Mouse (Mus musculus): ENCODE measurements around the gene Six5. TPM values are rescaled to one million over a fixed set of nuclear protein-coding genes. Genes with fewer than 3 reads are reported as not detected.

Six5 gene
- 7.6 and 7.9 TPM in 2 replicates for polyA plus RNA-seq (2015; fragmentation: Nextera tagmentation; extraction: Ambion mirVana)

DNA sequence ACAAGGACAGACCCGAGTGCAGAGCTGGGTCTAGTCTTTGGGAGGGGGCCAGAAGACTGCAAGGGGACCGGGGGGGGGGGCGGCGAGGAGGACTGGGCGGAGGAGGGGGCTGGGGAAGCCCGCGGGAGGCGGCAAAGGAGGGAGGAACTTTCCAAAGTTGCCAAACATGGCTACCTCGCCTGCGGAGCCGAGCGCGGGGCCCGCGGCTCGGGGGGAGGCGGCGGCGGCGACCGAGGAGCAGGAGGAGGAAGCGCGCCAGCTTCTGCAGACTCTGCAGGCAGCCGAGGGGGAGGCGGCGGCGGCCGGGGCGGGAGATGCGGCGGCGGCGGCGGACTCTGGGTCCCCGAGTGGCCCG is at the start of gene Six5:
Gene Six5, plus strand, starts transcription at position 124 of the 355 bp plus-strand sequence.
- no peak for DNase-seq (ENCODE audit: low spot score)
- Histone ChIP-seq H3K4me3 (replicated peaks; ENCODE audit: low read depth, low read length) (peak within 1 kb of the TSS; percentile 76), H3K27me3 (ENCODE audit: insufficient read depth, low read length) (no peaks in the 10 kb centered on the region), H3K36me3 (ENCODE audit: insufficient read depth, low read length) (0 out of 2 replicates have a peak, but pooled peaks cover 4% of the 10 kb centered on the region), H3K27ac (peak within 1 kb of the TSS; percentile 96), H3K4me2 (ENCODE audit: low read length) (peak within 1 kb of the TSS; percentile 92), H3K4me1 (replicated peaks; ENCODE audit: insufficient read depth, low read length) (peaks cover 20% of the 10 kb centered on the region), H3K9me3 (replicated peaks; ENCODE audit: low read length) (no peaks in the 10 kb centered on the region), H3K9ac (ENCODE audit: low read depth, low read length) (peak within 1 kb of the TSS; percentile 86)
- ATAC-seq (replicated peaks; ENCODE audit: low FRiP score, low read depth): no peak
- 0% methylated on average over 29 of the region's 36 CpGs for WGBS
- TF ChIP-seq CTCF (IDR thresholded peaks at IDR 0.05; ENCODE audit: low read depth): no peak

DNA sequence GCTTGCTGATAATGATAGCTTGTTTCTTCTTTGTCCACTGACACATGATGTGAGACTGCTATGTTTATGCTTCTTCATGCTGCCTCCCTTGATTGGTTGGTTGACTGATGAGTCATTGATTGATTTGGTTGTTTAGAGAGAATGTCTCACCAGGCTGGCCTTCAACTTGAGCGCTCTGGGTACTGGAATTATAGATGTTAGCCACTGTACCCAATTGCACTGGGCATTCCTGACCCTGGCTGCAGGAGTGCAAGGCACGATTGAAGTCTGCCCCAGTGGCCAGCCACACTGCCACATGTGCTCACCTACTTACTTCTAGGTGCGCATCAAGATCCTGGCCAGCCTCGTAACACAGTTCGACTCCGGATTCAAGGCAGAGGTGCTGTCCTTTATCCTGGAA is 49.8 kb upstream of the Six5 start:
- no peak overlapping the region for H3K27ac ChIP-seq
- H3K4me2 ChIP-seq (ENCODE audit: low read length): no peak overlapping the region
- peaks cover 91% of the 10 kb centered on the region for H3K36me3 ChIP-seq (ENCODE audit: insufficient read depth, low read length)
- TF ChIP-seq CTCF (IDR thresholded peaks at IDR 0.05; ENCODE audit: low read depth): no peak
- H3K4me1 ChIP-seq (replicated peaks; ENCODE audit: insufficient read depth, low read length): no peaks in the 10 kb centered on the region
- DNase-seq (ENCODE audit: low spot score) (no peak), ATAC-seq (replicated peaks; ENCODE audit: low FRiP score, low read depth) (no peak)
- H3K27me3 ChIP-seq (ENCODE audit: insufficient read depth, low read length): no peaks in the 10 kb centered on the region
- no peaks in the 10 kb centered on the region for H3K9me3 ChIP-seq (replicated peaks; ENCODE audit: low read length)
- H3K4me3 ChIP-seq (replicated peaks; ENCODE audit: low read depth, low read length): no peak overlapping the region
- WGBS: 96% methylated on average over 6 of the region's 6 CpGs
- no peak overlapping the region for H3K9ac ChIP-seq (ENCODE audit: low read depth, low read length)

DNA sequence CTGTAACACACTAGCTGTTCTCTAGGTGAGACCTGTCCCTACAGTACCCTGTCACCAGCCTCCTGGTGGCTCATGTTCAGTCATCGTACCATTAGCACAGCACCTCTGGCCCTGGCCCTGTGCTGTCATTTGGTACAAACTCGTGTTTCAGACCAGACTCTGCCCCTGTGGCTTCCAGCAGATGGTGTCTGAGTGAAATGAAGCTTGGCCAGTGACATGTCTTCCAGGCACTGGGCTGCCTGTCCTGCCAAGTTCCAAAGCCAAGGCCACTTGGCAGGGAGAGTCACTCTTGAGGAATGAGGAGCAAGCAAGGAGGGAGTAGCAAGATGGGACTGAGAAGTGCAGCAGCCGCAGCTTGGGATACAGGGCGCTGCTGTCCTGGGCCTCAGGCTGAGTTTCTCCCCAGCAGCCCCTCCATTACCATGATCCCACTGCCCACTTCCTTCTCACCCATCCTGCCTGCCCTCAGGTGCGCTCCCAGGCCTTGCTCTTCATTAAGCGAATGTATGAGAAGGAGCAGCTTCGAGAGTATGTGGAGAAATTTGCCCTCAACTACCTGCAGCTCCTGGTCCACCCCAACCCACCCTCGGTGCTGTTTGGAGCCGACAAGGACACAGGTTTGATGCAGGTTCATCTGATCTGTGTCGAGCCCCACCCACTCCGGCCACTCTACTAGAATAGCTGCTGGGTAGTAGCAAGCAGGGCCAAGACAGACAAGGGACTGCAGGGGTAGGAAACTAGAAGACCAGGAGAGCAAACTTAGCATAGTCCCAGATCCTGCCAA is 47.9 kb upstream of the Six5 start:
- no peak overlapping the region for H3K9ac ChIP-seq (ENCODE audit: low read depth, low read length)
- no peaks in the 10 kb centered on the region for H3K9me3 ChIP-seq (replicated peaks; ENCODE audit: low read length)
- WGBS: 91% methylated on average over 11 of the region's 11 CpGs
- no peak overlapping the region for H3K4me2 ChIP-seq (ENCODE audit: low read length)
- ATAC-seq (replicated peaks; ENCODE audit: low FRiP score, low read depth) (no peak), DNase-seq (ENCODE audit: low spot score) (no peak)
- TF ChIP-seq CTCF (IDR thresholded peaks at IDR 0.05; ENCODE audit: low read depth): no peak
- no peak overlapping the region for H3K27ac ChIP-seq
- H3K36me3 ChIP-seq (ENCODE audit: insufficient read depth, low read length): peaks cover 87% of the 10 kb centered on the region
- H3K27me3 ChIP-seq (ENCODE audit: insufficient read depth, low read length): no peaks in the 10 kb centered on the region
- no peak overlapping the region for H3K4me3 ChIP-seq (replicated peaks; ENCODE audit: low read depth, low read length)
- no peaks in the 10 kb centered on the region for H3K4me1 ChIP-seq (replicated peaks; ENCODE audit: insufficient read depth, low read length)

DNA sequence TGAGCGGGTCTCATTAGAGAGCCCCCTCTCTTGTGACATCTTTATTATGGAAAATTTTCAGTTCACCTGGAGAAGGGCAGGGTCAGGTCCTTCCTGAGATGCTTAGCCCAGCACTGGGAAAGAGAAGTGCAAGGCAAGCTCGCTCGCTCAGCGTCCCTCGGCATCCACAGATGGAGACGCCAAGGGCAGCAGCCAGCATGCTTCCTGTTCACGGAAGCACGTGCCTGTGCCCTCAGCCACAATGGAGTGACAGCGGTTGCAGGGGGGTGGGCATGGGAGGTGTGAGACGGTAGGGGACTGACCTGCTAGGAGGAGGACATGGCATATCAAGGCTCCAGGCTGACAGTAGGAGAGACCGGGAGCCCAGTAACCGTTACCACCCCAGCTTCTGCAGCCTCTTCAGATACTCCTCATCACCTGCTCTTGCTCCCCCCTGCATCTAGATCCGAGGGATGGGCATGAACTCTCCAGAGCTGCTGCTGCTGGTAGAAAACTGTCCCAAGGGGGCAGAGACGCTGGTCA is 46.3 kb upstream of the Six5 start:
- H3K4me2 ChIP-seq (ENCODE audit: low read length): no peak overlapping the region
- H3K4me3 ChIP-seq (replicated peaks; ENCODE audit: low read depth, low read length): no peak overlapping the region
- DNase-seq (ENCODE audit: low spot score) (no peak), ATAC-seq (replicated peaks; ENCODE audit: low FRiP score, low read depth) (no peak)
- no peaks in the 10 kb centered on the region for H3K9me3 ChIP-seq (replicated peaks; ENCODE audit: low read length)
- no peaks in the 10 kb centered on the region for H3K4me1 ChIP-seq (replicated peaks; ENCODE audit: insufficient read depth, low read length)
- 89% methylated on average over 14 of the region's 14 CpGs for WGBS
- TF ChIP-seq CTCF (IDR thresholded peaks at IDR 0.05; ENCODE audit: low read depth): no peak
- H3K27me3 ChIP-seq (ENCODE audit: insufficient read depth, low read length): no peaks in the 10 kb centered on the region
- H3K36me3 ChIP-seq (ENCODE audit: insufficient read depth, low read length): peaks cover 78% of the 10 kb centered on the region
- no peak overlapping the region for H3K9ac ChIP-seq (ENCODE audit: low read depth, low read length)
- H3K27ac ChIP-seq: no peak overlapping the region

DNA sequence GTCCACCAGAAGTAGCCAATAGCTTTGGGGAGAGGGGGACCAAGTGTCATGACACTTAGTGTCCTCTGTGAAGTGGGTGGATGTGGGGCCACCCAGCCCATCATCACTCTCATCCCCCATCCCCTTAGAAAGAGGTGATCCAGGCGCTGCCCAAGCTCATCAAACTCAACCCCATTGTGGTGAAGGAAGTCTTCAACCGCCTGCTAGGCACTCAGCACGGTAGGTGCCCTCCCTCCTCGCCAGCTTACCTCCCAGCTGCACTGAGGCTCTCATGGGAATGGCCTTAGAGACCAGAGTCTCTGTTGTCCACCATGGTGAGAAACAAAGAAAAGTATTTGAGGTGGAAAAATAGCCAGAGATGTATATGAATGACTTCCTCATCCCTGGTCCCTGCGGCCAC is 45.1 kb upstream of the Six5 start:
- no peak overlapping the region for H3K27ac ChIP-seq
- H3K4me2 ChIP-seq (ENCODE audit: low read length): no peak overlapping the region
- no peak overlapping the region for H3K4me3 ChIP-seq (replicated peaks; ENCODE audit: low read depth, low read length)
- no peak for TF ChIP-seq CTCF (IDR thresholded peaks at IDR 0.05; ENCODE audit: low read depth)
- 87% methylated on average over 5 of the region's 5 CpGs for WGBS
- H3K27me3 ChIP-seq (ENCODE audit: insufficient read depth, low read length): no peaks in the 10 kb centered on the region
- no peaks in the 10 kb centered on the region for H3K9me3 ChIP-seq (replicated peaks; ENCODE audit: low read length)
- no peaks in the 10 kb centered on the region for H3K4me1 ChIP-seq (replicated peaks; ENCODE audit: insufficient read depth, low read length)
- ATAC-seq (replicated peaks; ENCODE audit: low FRiP score, low read depth) (no peak), DNase-seq (ENCODE audit: low spot score) (no peak)
- no peak overlapping the region for H3K9ac ChIP-seq (ENCODE audit: low read depth, low read length)
- H3K36me3 ChIP-seq (ENCODE audit: insufficient read depth, low read length): peaks cover 67% of the 10 kb centered on the region

DNA sequence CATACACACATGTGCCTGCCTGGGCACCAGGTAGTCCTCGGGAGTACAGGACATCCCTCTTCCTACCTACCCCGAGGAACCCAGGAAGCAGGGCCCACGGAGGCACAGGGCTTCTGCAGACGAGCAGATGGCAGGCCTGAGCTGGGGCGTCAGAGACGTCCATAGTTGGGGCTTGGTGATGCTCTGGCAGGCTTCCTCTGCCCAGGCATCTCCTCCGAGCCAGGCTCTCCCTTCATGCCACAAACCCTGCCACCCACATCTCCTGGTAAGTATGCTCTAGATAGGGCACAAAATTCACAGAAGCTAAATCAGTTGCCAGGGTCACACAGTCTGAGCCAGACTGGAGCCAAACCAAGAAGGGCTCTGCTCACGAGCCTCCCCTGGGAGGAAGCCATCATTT is 44.2 kb upstream of the Six5 start:
- Histone ChIP-seq H3K27me3 (ENCODE audit: insufficient read depth, low read length) (no peaks in the 10 kb centered on the region), H3K27ac (no peak overlapping the region), H3K4me1 (replicated peaks; ENCODE audit: insufficient read depth, low read length) (no peaks in the 10 kb centered on the region), H3K9ac (ENCODE audit: low read depth, low read length) (no peak overlapping the region), H3K9me3 (replicated peaks; ENCODE audit: low read length) (no peaks in the 10 kb centered on the region), H3K4me2 (ENCODE audit: low read length) (no peak overlapping the region), H3K4me3 (replicated peaks; ENCODE audit: low read depth, low read length) (no peak overlapping the region), H3K36me3 (ENCODE audit: insufficient read depth, low read length) (peaks cover 58% of the 10 kb centered on the region)
- TF ChIP-seq CTCF (IDR thresholded peaks at IDR 0.05; ENCODE audit: low read depth): no peak
- 88% methylated on average over 8 of the region's 8 CpGs for WGBS
- ATAC-seq (replicated peaks; ENCODE audit: low FRiP score, low read depth): no peak
- DNase-seq (ENCODE audit: low spot score): no peak
